Mouse (Mus musculus) layer of hippocampus, adult 11-12 months (tissue): ENCODE measurements at regions not wholly inside any gene's neighbourhood (a gene's known extent, or its start where the extent isn't known, plus 50 kb on each side); places are given as distances from the start of the nearest gene placed in this dataset.
A peak's percentile ranks its signal among the peaks of the same experiment; 100 is the strongest.

Source experiments
- DNase-seq: peaks from one replicate; pipeline ENCODE4 v3.0.0; 2022; ENCODE audit warnings: low spot score

- DNase-seq, result no peak
These were observed 202.7 kb upstream of the Camk1g start for GRCm38 (mm10) chr1:193572827-193573226.

GRCm38 (mm10) chr1:193572411-193572810 lies 202.3 kb upstream of the Camk1g start:
- no peak for DNase-seq

- no peak for DNase-seq
These were observed 201.0 kb upstream of the Camk1g start for GRCm38 (mm10) chr1:193571088-193571487.

GRCm38 (mm10) chr1:193568586-193569174 lies 198.6 kb upstream of the Camk1g start:
- no peak for DNase-seq

- no peak for DNase-seq
These were observed 197.1 kb upstream of the Camk1g start for GRCm38 (mm10) chr1:193567217-193567616.

GRCm38 (mm10) chr1:193564225-193564624 lies 194.1 kb upstream of the Camk1g start:
- DNase-seq, result no peak

GRCm38 (mm10) chr1:193562242-193562641 lies 192.1 kb upstream of the Camk1g start:
- no peak for DNase-seq

- no peak for DNase-seq
These were observed 188.0 kb upstream of the Camk1g start for GRCm38 (mm10) chr1:193558122-193558521.

GRCm38 (mm10) chr1:193554731-193555130 lies 184.6 kb upstream of the Camk1g start:
- DNase-seq, result no peak

GRCm38 (mm10) chr1:193552348-193552747 lies 182.2 kb upstream of the Camk1g start:
- no peak for DNase-seq

- DNase-seq, result no peak
These were observed 181.2 kb upstream of the Camk1g start for GRCm38 (mm10) chr1:193551340-193551739.

GRCm38 (mm10) chr1:193550761-193551160 lies 180.7 kb upstream of the Camk1g start:
- no peak for DNase-seq

GRCm38 (mm10) chr1:193547356-193547755 lies 177.3 kb upstream of the Camk1g start:
- DNase-seq, result no peak

- DNase-seq, result no peak
These were observed 175.9 kb upstream of the Camk1g start for GRCm38 (mm10) chr1:193546044-193546432.

- no peak for DNase-seq
These were observed 175.4 kb upstream of the Camk1g start for GRCm38 (mm10) chr1:193545406-193546043.

GRCm38 (mm10) chr1:193544804-193545203 lies 174.7 kb upstream of the Camk1g start:
- DNase-seq, result no peak

- no peak for DNase-seq
These were observed 173.7 kb upstream of the Camk1g start for GRCm38 (mm10) chr1:193543834-193544233.

- DNase-seq, result no peak
These were observed 173.2 kb upstream of the Camk1g start for GRCm38 (mm10) chr1:193543284-193543683.

- DNase-seq, result no peak
These were observed 172.0 kb upstream of the Camk1g start for GRCm38 (mm10) chr1:193541934-193542580.

- no peak for DNase-seq
These were observed 171.2 kb upstream of the Camk1g start for GRCm38 (mm10) chr1:193541281-193541680.

GRCm38 (mm10) chr1:193540486-193540885 lies 170.4 kb upstream of the Camk1g start:
- DNase-seq, result no peak

- DNase-seq, result peak; percentile 6
These were observed 169.2 kb upstream of the Camk1g start for GRCm38 (mm10) chr1:193539261-193539660.

GRCm38 (mm10) chr1:193538425-193538824 lies 168.3 kb upstream of the Camk1g start:
- DNase-seq, result no peak

- DNase-seq, result no peak
These were observed 167.5 kb upstream of the Camk1g start for GRCm38 (mm10) chr1:193537616-193538015.
